Mouse (Mus musculus): ENCODE measurements around the gene Tmem54.

Gene Tmem54

GRCm38 (mm10) chr4:129151276-129151811 lies 46.0 kb downstream of the Tmem54 start:
- DNase-seq (ENCODE audit: low spot score), result no peak

GRCm38 (mm10) chr4:129157541-129157940 lies 52.2 kb downstream of the Tmem54 start:
- no peak for DNase-seq (ENCODE audit: low spot score)

- no peak for DNase-seq (ENCODE audit: low spot score)
These were observed 53.2 kb downstream of the Tmem54 start for GRCm38 (mm10) chr4:129158549-129158948.

- DNase-seq (ENCODE audit: low spot score), result no peak
These were observed 55.7 kb downstream of the Tmem54 start for GRCm38 (mm10) chr4:129161076-129161475.

All from embryo, embryonic 10 days (tissue).